Mouse (Mus musculus): ENCODE data around the gene Plcxd2. TPM values are rescaled to one million over a fixed set of nuclear protein-coding genes. Genes with fewer than 3 reads are reported as not detected.

The Plcxd2 gene
- polyA plus RNA-seq, 1 experiment from 2014 or later: 0.49 TPM

- no peaks in the 10 kb centered on the region for H3K36me3 ChIP-seq (ENCODE audit: control insufficient read depth, insufficient read depth, low read length)
- H3K27me3 ChIP-seq (ENCODE audit: control insufficient read depth, insufficient read depth, low read length): no peaks in the 10 kb centered on the region
- ATAC-seq (replicated peaks; ENCODE audit: insufficient number of reproducible peaks, low FRiP score, low TSS enrichment): no peak
Observed at GRCm38 (mm10) chr16:46019799-46020198, 9.8 kb upstream of the Plcxd2 start.

GRCm38 (mm10) chr16:46019359-46019758, 9.3 kb upstream of the Plcxd2 start:
- H3K9ac ChIP-seq (ENCODE audit: low read depth, low read length): no peak overlapping the region

More at GRCm38 (mm10) chr16:46019799-46020198, 9.8 kb upstream of the Plcxd2 start:
- no peaks in the 10 kb centered on the region for H3K9me3 ChIP-seq (replicated peaks; ENCODE audit: control insufficient read depth, low read length)
- no peak overlapping the region for H3K4me3 ChIP-seq (ENCODE audit: low read depth, low read length)
- H3K9ac ChIP-seq (ENCODE audit: low read depth, low read length): no peak overlapping the region
- H3K4me1 ChIP-seq (ENCODE audit: control insufficient read depth, insufficient read depth, low read length): no peaks in the 10 kb centered on the region
- H3K27ac ChIP-seq (ENCODE audit: low read depth, low read length): no peak overlapping the region
- no peak overlapping the region for H3K4me2 ChIP-seq
- 75% methylated on average over 4 of the region's 4 CpGs for WGBS (ENCODE audit: insufficient replicate concordance)

GRCm38 (mm10) chr16:46011696-46012095, 1.7 kb upstream of the Plcxd2 start:
- H3K4me3 ChIP-seq (ENCODE audit: low read depth, low read length): no peak overlapping the region
- no peak overlapping the region for H3K4me2 ChIP-seq
- no peaks in the 10 kb centered on the region for H3K27me3 ChIP-seq (ENCODE audit: control insufficient read depth, insufficient read depth, low read length)
- H3K4me1 ChIP-seq (ENCODE audit: control insufficient read depth, insufficient read depth, low read length): peaks cover 2% of the 10 kb centered on the region; the same call in 1 of the 2 replicates
- H3K9me3 ChIP-seq (replicated peaks; ENCODE audit: control insufficient read depth, low read length): no peaks in the 10 kb centered on the region
- WGBS (ENCODE audit: insufficient replicate concordance): 84% methylated on average over 1 of the region's 1 CpGs
- no peak overlapping the region for H3K27ac ChIP-seq (ENCODE audit: low read depth, low read length)
- H3K36me3 ChIP-seq (ENCODE audit: control insufficient read depth, insufficient read depth, low read length): no peaks in the 10 kb centered on the region
- H3K9ac ChIP-seq (ENCODE audit: low read depth, low read length): no peak overlapping the region
- ATAC-seq (replicated peaks; ENCODE audit: insufficient number of reproducible peaks, low FRiP score, low TSS enrichment): no peak

More at GRCm38 (mm10) chr16:46019359-46019758, 9.3 kb upstream of the Plcxd2 start:
- Histone ChIP-seq H3K4me2 (no peak overlapping the region), H3K9me3 (replicated peaks; ENCODE audit: control insufficient read depth, low read length) (no peaks in the 10 kb centered on the region), H3K4me3 (ENCODE audit: low read depth, low read length) (no peak overlapping the region), H3K27me3 (ENCODE audit: control insufficient read depth, insufficient read depth, low read length) (no peaks in the 10 kb centered on the region), H3K36me3 (ENCODE audit: control insufficient read depth, insufficient read depth, low read length) (no peaks in the 10 kb centered on the region), H3K4me1 (ENCODE audit: control insufficient read depth, insufficient read depth, low read length) (no peaks in the 10 kb centered on the region), H3K27ac (ENCODE audit: low read depth, low read length) (no peak overlapping the region)
- 74% methylated on average over 1 of the region's 1 CpGs for WGBS (ENCODE audit: insufficient replicate concordance)
- ATAC-seq (replicated peaks; ENCODE audit: insufficient number of reproducible peaks, low FRiP score, low TSS enrichment): no peak

GRCm38 (mm10) chr16:46010906-46011220, 845 bp upstream of the Plcxd2 start:
- Histone ChIP-seq H3K9me3 (replicated peaks; ENCODE audit: control insufficient read depth, low read length) (no peaks in the 10 kb centered on the region), H3K4me1 (ENCODE audit: control insufficient read depth, insufficient read depth, low read length) (peaks cover 2% of the 10 kb centered on the region; the same call in 1 of the 2 replicates), H3K4me2 (peak overlapping the region; percentile 91), H3K27ac (ENCODE audit: low read depth, low read length) (0 out of 2 replicates have a peak overlapping the region, but pooled peaks have one; percentile 10), H3K9ac (ENCODE audit: low read depth, low read length) (peak overlapping the region; percentile 75), H3K36me3 (ENCODE audit: control insufficient read depth, insufficient read depth, low read length) (no peaks in the 10 kb centered on the region), H3K4me3 (ENCODE audit: low read depth, low read length) (peak overlapping the region; percentile 66), H3K27me3 (ENCODE audit: control insufficient read depth, insufficient read depth, low read length) (no peaks in the 10 kb centered on the region)
- ATAC-seq (replicated peaks; ENCODE audit: insufficient number of reproducible peaks, low FRiP score, low TSS enrichment): no peak
- WGBS (ENCODE audit: insufficient replicate concordance): 16% methylated on average over 5 of the region's 5 CpGs

- H3K36me3 ChIP-seq (ENCODE audit: control insufficient read depth, insufficient read depth, low read length): no peaks in the 10 kb centered on the region
- peak; percentile 8; the same call in 1 of the 2 replicates for ATAC-seq (replicated peaks; ENCODE audit: insufficient number of reproducible peaks, low FRiP score, low TSS enrichment)
- H3K9me3 ChIP-seq (replicated peaks; ENCODE audit: control insufficient read depth, low read length): no peaks in the 10 kb centered on the region
- H3K9ac ChIP-seq (ENCODE audit: low read depth, low read length): peak overlapping the region; percentile 73
- no peak overlapping the region for H3K27ac ChIP-seq (ENCODE audit: low read depth, low read length)
- H3K4me2 ChIP-seq: peak overlapping the region; percentile 91
- no peaks in the 10 kb centered on the region for H3K27me3 ChIP-seq (ENCODE audit: control insufficient read depth, insufficient read depth, low read length)
- peak overlapping the region; percentile 66 for H3K4me3 ChIP-seq (ENCODE audit: low read depth, low read length)
- 3% methylated on average over 13 of the region's 13 CpGs for WGBS (ENCODE audit: insufficient replicate concordance)
- H3K4me1 ChIP-seq (ENCODE audit: control insufficient read depth, insufficient read depth, low read length): peaks cover 2% of the 10 kb centered on the region; the same call in 1 of the 2 replicates
Observed at GRCm38 (mm10) chr16:46009717-46010116, 301 bp downstream of the Plcxd2 start.

- WGBS (ENCODE audit: insufficient replicate concordance): 63% methylated on average over 3 of the region's 3 CpGs
- H3K36me3 ChIP-seq (ENCODE audit: control insufficient read depth, insufficient read depth, low read length): no peaks in the 10 kb centered on the region
- no peak overlapping the region for H3K4me3 ChIP-seq (ENCODE audit: low read depth, low read length)
- no peak overlapping the region for H3K9ac ChIP-seq (ENCODE audit: low read depth, low read length)
- H3K27me3 ChIP-seq (ENCODE audit: control insufficient read depth, insufficient read depth, low read length): no peaks in the 10 kb centered on the region
- H3K9me3 ChIP-seq (replicated peaks; ENCODE audit: control insufficient read depth, low read length): no peaks in the 10 kb centered on the region
- H3K27ac ChIP-seq (ENCODE audit: low read depth, low read length): no peak overlapping the region
- peaks cover 2% of the 10 kb centered on the region; the same call in 1 of the 2 replicates for H3K4me1 ChIP-seq (ENCODE audit: control insufficient read depth, insufficient read depth, low read length)
- ATAC-seq (replicated peaks; ENCODE audit: insufficient number of reproducible peaks, low FRiP score, low TSS enrichment): no peak
- H3K4me2 ChIP-seq: no peak overlapping the region
Observed at GRCm38 (mm10) chr16:46008766-46009165, 1.3 kb downstream of the Plcxd2 start.

GRCm38 (mm10) chr16:46008036-46008605, 1.9 kb downstream of the Plcxd2 start:
- no peak for ATAC-seq (replicated peaks; ENCODE audit: insufficient number of reproducible peaks, low FRiP score, low TSS enrichment)
- no peak overlapping the region for H3K4me2 ChIP-seq
- 78% methylated on average over 5 of the region's 5 CpGs for WGBS (ENCODE audit: insufficient replicate concordance)
- peaks cover 2% of the 10 kb centered on the region; the same call in 1 of the 2 replicates for H3K4me1 ChIP-seq (ENCODE audit: control insufficient read depth, insufficient read depth, low read length)
- H3K4me3 ChIP-seq (ENCODE audit: low read depth, low read length): no peak overlapping the region
- no peaks in the 10 kb centered on the region for H3K27me3 ChIP-seq (ENCODE audit: control insufficient read depth, insufficient read depth, low read length)
- H3K27ac ChIP-seq (ENCODE audit: low read depth, low read length): no peak overlapping the region
- H3K9ac ChIP-seq (ENCODE audit: low read depth, low read length): no peak overlapping the region
- no peaks in the 10 kb centered on the region for H3K9me3 ChIP-seq (replicated peaks; ENCODE audit: control insufficient read depth, low read length)
- H3K36me3 ChIP-seq (ENCODE audit: control insufficient read depth, insufficient read depth, low read length): no peaks in the 10 kb centered on the region

- no peak overlapping the region for H3K9ac ChIP-seq (ENCODE audit: low read depth, low read length)
- H3K36me3 ChIP-seq (ENCODE audit: control insufficient read depth, insufficient read depth, low read length): no peaks in the 10 kb centered on the region
- H3K4me2 ChIP-seq: no peak overlapping the region
- H3K4me1 ChIP-seq (ENCODE audit: control insufficient read depth, insufficient read depth, low read length): peaks cover 2% of the 10 kb centered on the region; the same call in 1 of the 2 replicates
- no peak overlapping the region for H3K27ac ChIP-seq (ENCODE audit: low read depth, low read length)
- no peaks in the 10 kb centered on the region for H3K9me3 ChIP-seq (replicated peaks; ENCODE audit: control insufficient read depth, low read length)
- 63% methylated on average over 10 of the region's 10 CpGs for WGBS (ENCODE audit: insufficient replicate concordance)
- ATAC-seq (replicated peaks; ENCODE audit: insufficient number of reproducible peaks, low FRiP score, low TSS enrichment): no peak
- no peaks in the 10 kb centered on the region for H3K27me3 ChIP-seq (ENCODE audit: control insufficient read depth, insufficient read depth, low read length)
- H3K4me3 ChIP-seq (ENCODE audit: low read depth, low read length): no peak overlapping the region
Observed at GRCm38 (mm10) chr16:46006261-46006660, 3.8 kb downstream of the Plcxd2 start.

- no peak overlapping the region for H3K4me2 ChIP-seq
- H3K9me3 ChIP-seq (replicated peaks; ENCODE audit: control insufficient read depth, low read length): no peaks in the 10 kb centered on the region
- no peaks in the 10 kb centered on the region for H3K4me1 ChIP-seq (ENCODE audit: control insufficient read depth, insufficient read depth, low read length)
- H3K36me3 ChIP-seq (ENCODE audit: control insufficient read depth, insufficient read depth, low read length): no peaks in the 10 kb centered on the region
- H3K9ac ChIP-seq (ENCODE audit: low read depth, low read length): no peak overlapping the region
- no peak overlapping the region for H3K27ac ChIP-seq (ENCODE audit: low read depth, low read length)
- no peak for ATAC-seq (replicated peaks; ENCODE audit: insufficient number of reproducible peaks, low FRiP score, low TSS enrichment)
- H3K4me3 ChIP-seq (ENCODE audit: low read depth, low read length): no peak overlapping the region
- WGBS (ENCODE audit: insufficient replicate concordance): 84% methylated on average over 10 of the region's 10 CpGs
- no peaks in the 10 kb centered on the region for H3K27me3 ChIP-seq (ENCODE audit: control insufficient read depth, insufficient read depth, low read length)
Observed at GRCm38 (mm10) chr16:46001550-46002166, 8.4 kb downstream of the Plcxd2 start.

All from heart, embryonic 11.5 days (tissue).